Mouse (Mus musculus): ENCODE measurements around the gene Kctd18.

DNA sequence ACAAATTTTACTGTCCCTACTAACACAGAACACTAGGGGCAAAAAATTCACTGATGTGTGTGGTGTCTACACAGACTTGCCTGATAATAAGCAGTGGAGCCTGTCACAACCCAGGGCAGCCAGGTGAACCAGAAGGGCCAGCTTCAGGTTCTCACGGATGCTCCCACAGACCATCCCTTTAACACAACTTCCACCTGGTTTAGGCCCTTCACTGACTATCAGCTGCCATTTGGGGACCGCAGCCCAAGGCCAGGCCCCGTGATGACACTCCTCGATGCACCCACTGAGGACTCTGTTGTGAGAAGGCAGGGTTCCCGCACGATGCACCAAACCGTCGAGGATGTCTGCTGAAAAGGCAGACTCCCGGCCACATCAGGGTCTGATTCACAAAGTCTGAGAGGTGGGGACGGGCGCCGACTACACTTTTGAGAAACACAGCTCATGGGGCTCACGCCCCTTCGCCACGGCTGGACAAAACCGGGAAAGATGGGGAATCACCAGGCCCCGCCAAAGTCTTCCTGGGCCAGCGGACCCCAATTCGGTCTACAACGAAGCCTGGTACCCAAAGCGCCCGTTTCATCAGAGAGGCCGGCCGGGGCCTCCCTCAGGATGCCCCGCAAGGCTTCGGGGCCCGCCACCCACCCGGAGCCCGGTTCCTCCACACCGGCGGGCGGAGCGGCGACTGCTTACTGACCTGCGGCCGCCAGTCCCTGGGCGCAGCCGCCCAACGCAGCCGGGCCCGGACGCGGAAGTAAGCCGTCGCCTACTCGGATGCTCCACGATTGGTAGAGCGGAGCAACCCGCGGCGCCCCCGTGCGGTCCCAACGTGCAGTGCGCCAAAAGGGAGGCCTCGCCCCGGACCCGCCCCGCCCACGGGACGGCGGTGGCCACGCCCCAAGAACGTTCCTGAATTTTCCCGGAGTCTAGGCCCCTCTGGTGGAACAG, 49.2 kb downstream of the Kctd18 start:
- TF ChIP-seq CTCF (IDR thresholded peaks at IDR 0.05; ENCODE audit: low read depth, low read length) (peak; percentile 60), POLR2A (IDR thresholded peaks at IDR 0.05; ENCODE audit: insufficient read depth, low read length) (no peak)
